Mouse (Mus musculus): ENCODE results near the gene Efcab9.

Efcab9 gene

DNA sequence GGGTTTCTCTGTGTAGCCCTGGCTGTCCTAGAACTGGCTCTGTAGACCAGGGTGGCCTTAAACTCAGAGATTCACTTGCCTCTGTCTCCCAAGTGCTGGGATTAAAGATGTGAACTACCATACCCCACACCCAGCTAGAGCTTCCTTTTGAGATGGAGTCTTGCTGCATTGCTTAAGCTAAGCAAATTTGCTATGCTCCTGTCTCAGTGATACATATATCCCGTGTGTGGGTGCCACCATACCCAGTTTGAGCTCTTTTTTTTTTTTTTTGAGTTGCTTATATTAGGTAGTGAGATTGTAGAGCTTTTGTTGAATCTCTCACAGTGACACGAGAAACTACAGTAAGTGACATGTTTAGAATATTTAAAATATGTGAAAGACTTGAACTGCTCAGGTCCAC lies 36.6 kb downstream of the Efcab9 start:
- no peak for DNase-seq (ENCODE audit: low spot score)

DNA sequence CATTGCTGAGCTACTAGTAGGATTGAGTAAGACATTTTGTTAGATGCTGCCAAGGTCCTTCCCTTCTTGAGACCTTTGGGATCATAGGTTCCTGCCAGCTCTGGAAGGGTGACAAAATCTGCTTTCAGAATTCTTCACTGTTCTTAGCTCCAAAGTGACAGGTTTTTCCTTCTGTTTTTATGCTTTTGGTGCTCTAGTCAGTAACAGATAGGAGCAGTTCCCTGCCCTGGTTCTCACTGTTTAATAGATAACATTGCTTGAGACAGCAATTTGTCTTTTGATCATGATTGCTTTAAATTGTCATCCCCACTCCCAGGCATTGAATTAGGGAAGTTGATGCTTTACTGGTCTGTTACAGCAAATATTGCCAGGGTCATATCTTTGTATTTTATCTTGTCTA lies 38.6 kb downstream of the Efcab9 start:
- no peak for DNase-seq (ENCODE audit: low spot score)

DNA sequence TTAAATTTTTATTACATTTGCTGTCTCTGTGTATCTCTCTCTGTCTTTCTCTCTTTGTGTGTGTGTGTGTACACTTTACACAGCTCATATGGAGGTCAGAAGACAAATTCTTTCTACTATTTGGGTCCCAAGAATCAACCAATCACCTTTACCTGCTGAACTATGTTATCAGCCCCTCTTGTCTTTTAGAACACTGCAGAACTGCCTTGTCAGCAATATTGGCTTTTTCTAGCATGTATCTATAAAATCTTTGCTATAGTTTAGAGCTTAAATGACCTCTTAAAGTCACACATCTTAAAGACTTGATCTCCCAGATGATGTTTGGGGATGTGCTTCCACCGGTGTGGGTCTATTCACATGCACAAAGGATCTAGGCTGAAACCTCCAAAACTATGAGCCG lies 40.8 kb downstream of the Efcab9 start:
- no peak for DNase-seq (ENCODE audit: low spot score)

DNA sequence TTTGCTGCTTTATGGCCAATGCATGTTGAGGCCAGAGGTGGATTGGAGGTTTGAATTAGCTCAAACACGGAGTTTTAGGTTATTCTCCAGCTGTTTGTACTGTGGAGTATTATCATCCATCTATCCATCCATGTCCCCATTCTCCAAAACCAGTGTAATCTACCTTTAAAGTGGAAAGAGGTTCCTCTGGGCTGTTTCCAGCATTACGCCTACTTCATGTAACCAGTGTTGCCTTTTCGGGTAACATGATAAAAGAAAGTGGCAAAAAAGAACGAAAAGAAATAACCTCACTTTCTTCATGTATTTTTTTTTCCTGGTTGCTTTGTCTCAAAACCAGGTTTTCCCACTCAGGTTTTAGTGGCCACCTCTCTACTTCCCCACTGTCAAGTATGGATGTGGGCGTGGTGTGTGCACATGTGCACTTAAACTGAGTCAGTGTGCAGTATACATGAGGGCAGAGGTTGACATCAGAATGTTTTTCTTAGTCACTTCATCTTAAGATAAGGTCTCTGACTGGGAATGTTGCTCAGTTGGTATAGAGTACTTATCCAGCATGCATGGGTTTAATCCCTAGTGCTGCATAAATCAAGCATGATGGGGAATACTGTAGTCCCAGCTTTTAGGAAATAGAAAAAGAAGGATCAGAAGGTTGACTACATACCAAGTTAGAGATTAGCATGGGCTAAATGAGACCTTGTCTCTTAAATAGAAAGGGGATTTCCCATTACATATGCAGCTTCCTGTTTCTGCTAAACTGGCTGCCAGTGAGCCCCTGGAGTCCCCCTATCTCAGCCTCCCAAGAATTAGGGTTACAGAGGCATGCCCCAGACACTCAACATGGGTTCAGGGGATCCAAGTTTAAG lies 42.8 kb downstream of the Efcab9 start:
- no peak for DNase-seq (ENCODE audit: low spot score)

DNA sequence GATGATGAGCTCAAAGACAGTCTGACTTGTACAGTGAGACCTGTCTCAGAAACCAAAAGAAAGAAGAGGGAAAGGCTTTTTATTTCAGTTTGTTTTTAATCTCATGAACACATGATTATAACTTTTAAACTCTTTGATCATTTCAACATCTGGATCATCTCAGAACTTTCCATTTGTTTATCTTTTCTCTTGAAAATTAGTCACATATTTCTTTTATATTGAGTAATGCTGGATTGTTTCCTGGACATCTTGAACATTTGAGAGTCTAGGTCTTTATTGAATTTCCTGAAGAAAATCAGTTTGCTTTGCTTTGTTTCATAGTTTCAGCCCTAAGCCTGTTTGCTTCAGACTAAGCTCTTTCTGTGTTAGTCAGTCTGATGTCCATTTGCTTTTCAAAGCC lies 43.5 kb downstream of the Efcab9 start:
- DNase-seq (ENCODE audit: low spot score), result no peak

DNA sequence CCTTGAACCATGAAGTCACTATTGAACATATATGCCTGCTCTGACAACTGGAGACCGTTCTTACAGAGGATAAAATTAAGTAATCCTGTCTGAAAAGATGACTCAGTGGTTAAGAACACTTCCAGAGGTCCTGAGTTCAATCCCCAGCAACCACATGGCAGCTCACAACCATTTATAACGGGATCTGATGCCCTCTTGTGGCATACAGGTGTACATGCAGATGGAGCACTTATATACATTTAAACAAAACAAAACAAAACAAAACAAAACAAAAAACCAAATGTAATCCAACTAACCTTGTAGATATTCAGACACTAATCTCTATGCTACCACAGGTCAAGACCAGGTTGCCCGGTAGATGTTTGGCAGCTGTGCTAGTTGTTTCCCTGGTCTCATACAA lies 44.4 kb downstream of the Efcab9 start:
- DNase-seq (ENCODE audit: low spot score), result no peak

DNA sequence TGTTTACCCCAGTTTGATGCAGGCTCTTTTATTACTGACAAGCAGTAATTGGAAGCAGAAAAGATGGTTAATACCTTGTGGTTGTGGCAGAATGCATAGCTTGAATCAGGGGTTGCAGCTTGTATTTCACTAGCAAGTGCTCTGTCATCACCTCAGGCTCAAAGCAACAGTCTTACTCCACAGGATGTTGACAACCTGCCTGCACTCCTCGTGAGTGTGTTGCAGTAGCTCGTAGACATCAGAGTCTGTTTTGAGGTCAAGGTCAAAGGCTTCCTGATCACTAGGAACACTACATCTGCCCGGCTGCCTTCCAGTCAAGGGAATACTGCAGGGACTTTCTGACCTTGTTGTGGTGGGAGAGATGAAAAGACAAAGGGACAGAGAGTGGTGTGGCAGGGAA lies 45.3 kb downstream of the Efcab9 start:
- DNase-seq (ENCODE audit: low spot score), result no peak

DNA sequence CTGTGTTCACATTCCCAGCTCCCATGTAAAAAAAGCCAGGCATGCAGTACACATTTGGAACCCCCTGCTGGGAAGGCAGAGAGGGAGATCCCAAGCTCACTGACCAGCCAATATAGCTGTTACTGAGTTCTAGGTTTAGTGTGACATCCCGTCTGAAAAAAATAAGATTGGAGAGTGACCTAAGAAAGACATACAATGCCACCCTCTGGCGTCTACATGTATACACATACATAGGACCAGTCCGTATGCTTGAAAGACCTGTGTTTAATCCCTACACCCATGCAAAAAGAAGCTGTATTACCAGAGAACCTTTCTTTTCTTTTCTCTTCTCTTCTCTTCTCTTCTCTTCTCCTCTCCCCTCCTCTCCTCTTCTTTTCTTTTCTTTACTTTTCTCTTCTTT lies 46.6 kb downstream of the Efcab9 start:
- DNase-seq (ENCODE audit: low spot score), result no peak

DNA sequence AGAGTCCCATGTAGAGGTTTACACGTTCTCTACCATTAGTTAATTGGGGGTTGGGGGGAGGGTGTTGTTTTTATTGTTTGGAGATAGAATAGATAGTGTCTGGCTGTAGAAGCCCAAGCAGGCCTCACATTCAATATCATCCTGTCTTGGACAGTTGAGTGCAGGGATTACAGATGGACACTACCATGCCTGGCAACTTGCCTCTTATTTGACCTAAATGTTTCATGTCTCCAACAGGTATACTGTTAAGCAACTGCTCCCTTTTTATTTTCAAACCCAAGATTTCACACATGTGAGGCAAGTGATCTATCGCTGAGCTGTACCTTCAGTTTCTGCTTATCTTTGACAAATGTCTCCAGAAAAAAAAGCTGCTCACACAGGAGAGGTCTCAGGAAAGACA lies 50.4 kb downstream of the Efcab9 start:
- no peak for DNase-seq (ENCODE audit: low spot score)

DNA sequence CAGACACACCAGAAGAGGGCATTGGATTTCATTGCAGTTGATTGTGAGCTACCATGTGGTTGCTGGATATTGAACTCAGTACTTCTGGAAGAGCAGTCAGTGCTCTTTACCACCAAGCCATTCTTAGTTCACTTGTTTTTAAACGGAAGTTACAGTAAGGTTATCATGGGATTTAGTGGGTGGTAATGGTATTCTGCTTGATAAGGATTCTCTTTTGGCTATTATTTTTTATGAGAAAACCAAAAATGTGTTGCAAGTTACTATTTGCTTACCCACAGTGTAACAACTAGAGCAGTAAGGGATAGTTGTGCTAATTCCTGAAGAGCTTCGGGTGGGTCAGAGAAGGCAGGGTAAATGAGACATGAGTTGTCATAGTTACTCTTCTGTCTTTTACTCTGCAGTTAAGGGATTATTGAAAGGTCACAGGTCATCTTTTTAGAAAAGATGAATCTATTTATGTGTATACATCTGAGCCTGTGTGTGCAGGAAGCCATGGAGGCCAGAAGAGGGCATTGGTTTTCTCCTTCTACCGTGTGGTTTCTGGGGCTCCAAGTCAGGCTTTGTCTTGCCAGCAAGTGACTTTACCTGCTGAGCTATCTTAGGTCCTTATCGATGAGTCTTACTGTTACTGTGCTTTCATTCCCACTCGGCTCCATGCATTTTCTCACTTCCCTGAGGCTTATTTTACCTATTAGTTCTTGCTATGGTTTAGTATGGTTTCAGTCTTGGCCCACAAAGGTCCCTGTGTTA lies 56.2 kb downstream of the Efcab9 start:
- DNase-seq (ENCODE audit: low spot score), result no peak

DNA sequence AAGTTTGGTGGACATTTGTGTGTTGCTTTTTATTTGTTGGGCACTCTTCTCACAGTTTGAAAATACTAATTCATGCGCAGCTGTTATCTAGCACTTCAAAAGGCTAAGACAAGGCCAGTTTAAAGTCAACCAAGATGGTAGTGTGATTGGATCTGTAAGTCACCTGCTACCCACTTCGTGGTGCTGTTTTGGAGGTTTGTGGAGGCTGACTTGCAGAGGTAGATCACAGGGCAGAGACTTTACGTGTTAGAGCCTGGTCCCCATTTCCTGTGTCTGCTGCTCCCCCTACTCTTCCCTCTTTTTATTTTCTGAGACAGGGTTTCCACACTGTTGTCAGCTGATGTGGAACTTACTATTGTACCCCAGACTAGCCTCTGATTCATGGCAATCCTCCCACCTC lies 57.2 kb downstream of the Efcab9 start:
- no peak for DNase-seq (ENCODE audit: low spot score)
